Mouse (Mus musculus): ENCODE results near the gene Gstm2. TPM values are rescaled to one million over a fixed set of nuclear protein-coding genes. Genes with fewer than 3 reads are reported as not detected.
"Not testable (repeated sequence)": the region's sequence is repeated elsewhere in the genome, so short reads cannot be mapped to it uniquely, and the experiment has no call there.

The Gstm2 gene
- total and polyA plus RNA-seq, 2 experiments, result 79.1 to 222 TPM

DNA sequence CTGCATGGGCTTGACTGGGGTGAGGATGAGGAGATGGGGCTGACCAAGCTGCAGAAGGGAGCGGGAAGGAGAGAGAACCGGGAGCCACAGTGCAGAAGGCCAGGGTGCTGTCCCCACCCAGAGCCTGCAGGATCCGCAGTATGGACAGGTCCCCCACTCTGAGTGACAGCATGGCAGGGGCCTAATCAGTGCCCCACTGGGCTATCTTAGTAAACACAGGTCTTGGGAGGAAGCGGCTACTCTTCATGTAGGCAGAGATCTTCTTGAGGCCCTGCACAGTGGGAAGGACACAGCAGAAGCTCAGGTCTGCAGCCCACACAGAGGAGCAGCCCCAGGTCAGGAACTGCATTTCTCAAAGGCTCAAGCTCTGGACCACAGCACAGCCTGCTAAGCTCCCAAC is 22.2 kb downstream of the Gstm2 start:
- Histone ChIP-seq H3K79me2 (ENCODE audit: control insufficient read depth, insufficient read depth, low read length) (no peaks in the 10 kb centered on the region), H3K27ac (replicated peaks; ENCODE audit: insufficient read depth, low read depth, low read length) (no peak overlapping the region; the same call in 1 of the 2 replicates), H3K9ac (ENCODE audit: low read depth, low read length) (no peak overlapping the region), H3K4me1 (ENCODE audit: control insufficient read depth, insufficient read depth, low read length) (peaks cover 17% of the 10 kb centered on the region), H3K36me3 (ENCODE audit: control insufficient read depth, insufficient read depth, low read length) (no peaks in the 10 kb centered on the region), H3K4me3 (ENCODE audit: insufficient read depth, low read depth, low read length) (no peak overlapping the region), H3K27me3 (ENCODE audit: control insufficient read depth, insufficient read depth, low read length) (no peaks in the 10 kb centered on the region)
- 98% methylated on average over 4 of the region's 4 CpGs for WGBS
- no peak for DNase-seq (ENCODE audit: extremely low read depth, low read depth, low spot score)
- TF ChIP-seq POLR2A (IDR thresholded peaks at IDR 0.05; ENCODE audit: extremely low read depth, insufficient read depth, low read length) (no peak), CTCF (IDR thresholded peaks at IDR 0.05; ENCODE audit: low read depth, low read length) (no peak)

DNA sequence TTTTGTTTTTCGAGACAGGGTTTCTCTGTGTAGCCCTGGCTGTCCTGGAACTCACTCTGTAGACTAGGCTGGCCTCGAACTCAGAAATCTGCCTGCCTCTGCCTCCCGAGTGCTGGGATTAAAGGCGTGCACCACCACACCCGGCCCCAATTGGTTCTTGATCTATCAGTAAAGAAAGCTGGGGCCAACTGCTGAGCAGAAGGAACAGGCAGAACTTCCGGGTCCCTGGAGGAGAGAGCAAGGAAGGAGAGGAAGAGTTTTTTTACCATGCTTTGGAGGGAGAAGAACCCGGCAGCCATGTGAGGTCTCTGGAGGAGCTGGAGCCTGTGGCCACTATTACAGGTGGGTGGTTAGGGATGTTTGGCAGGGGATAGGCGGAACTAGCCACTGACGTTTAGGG is 31.0 kb downstream of the Gstm2 start:
- H3K9ac ChIP-seq (ENCODE audit: low read depth, low read length); H3K4me3 ChIP-seq (ENCODE audit: insufficient read depth, low read depth, low read length); H3K79me2 ChIP-seq (ENCODE audit: control insufficient read depth, insufficient read depth, low read length); DNase-seq (ENCODE audit: extremely low read depth, low read depth, low spot score); H3K36me3 ChIP-seq (ENCODE audit: control insufficient read depth, insufficient read depth, low read length); H3K27me3 ChIP-seq (ENCODE audit: control insufficient read depth, insufficient read depth, low read length); H3K27ac ChIP-seq (replicated peaks; ENCODE audit: insufficient read depth, low read depth, low read length); H3K4me1 ChIP-seq (ENCODE audit: control insufficient read depth, insufficient read depth, low read length): not testable (repeated sequence)
- 94% methylated on average over 9 of the region's 9 CpGs for WGBS

DNA sequence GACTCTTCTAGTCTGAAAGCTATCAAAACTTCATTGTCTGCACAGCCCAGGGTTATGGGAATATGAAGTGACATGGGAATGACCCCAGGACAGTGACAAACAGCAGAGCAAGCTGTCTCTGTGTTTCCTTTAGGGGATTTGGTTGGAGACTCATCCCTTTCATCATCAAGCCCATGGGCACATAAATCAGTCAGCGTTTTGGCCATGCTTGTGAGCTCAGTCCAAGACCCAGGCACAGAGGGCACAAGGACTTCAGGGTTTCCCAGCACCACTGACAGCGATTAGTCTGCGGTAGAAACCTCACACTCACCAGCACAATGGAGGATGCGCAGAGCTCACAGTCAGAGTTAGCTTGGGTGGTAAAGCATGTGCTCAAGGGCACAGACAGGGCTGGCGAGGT is 32.3 kb downstream of the Gstm2 start:
- Histone ChIP-seq H3K4me3 (ENCODE audit: insufficient read depth, low read depth, low read length) (no peak overlapping the region), H3K27ac (replicated peaks; ENCODE audit: insufficient read depth, low read depth, low read length) (no peak overlapping the region), H3K4me1 (ENCODE audit: control insufficient read depth, insufficient read depth, low read length) (peaks cover 13% of the 10 kb centered on the region), H3K9ac (ENCODE audit: low read depth, low read length) (no peak overlapping the region), H3K79me2 (ENCODE audit: control insufficient read depth, insufficient read depth, low read length) (no peaks in the 10 kb centered on the region), H3K36me3 (ENCODE audit: control insufficient read depth, insufficient read depth, low read length) (no peaks in the 10 kb centered on the region), H3K27me3 (ENCODE audit: control insufficient read depth, insufficient read depth, low read length) (no peaks in the 10 kb centered on the region)
- no peak for DNase-seq (ENCODE audit: extremely low read depth, low read depth, low spot score)
- WGBS, result 87% methylated on average over 5 of the region's 5 CpGs
- TF ChIP-seq POLR2A (IDR thresholded peaks at IDR 0.05; ENCODE audit: extremely low read depth, insufficient read depth, low read length), result no peak
- TF ChIP-seq CTCF (IDR thresholded peaks at IDR 0.05; ENCODE audit: low read depth, low read length), result no peak

DNA sequence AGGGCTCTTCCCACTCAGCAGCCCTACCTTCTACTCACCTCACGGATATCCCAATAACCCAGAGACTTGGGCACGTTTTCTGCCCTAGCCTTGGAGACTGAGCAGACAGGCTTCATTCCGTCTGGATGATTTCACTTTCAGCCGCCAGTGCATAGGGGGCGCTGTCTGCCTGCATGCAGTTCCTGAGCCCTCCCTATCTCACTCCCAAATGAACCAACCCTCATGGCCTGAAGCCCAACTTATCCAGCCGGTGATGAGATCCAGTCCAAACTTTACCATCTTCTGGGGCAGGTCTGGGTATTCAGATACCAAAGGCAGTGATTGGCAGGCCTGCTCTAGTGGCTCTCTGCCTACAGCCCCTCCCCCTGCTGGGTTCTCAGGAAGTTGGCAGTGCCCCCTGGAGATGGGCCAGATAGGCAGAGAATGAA is 32.9 kb downstream of the Gstm2 start:
- no peak overlapping the region for H3K9ac ChIP-seq (ENCODE audit: low read depth, low read length)
- no peaks in the 10 kb centered on the region for H3K27me3 ChIP-seq (ENCODE audit: control insufficient read depth, insufficient read depth, low read length)
- H3K4me3 ChIP-seq (ENCODE audit: insufficient read depth, low read depth, low read length), result no peak overlapping the region
- peak; percentile 94 for DNase-seq (ENCODE audit: extremely low read depth, low read depth, low spot score)
- TF ChIP-seq POLR2A (IDR thresholded peaks at IDR 0.05; ENCODE audit: extremely low read depth, insufficient read depth, low read length), result no peak
- TF ChIP-seq CTCF (IDR thresholded peaks at IDR 0.05; ENCODE audit: low read depth, low read length), result peak; percentile 99
- H3K27ac ChIP-seq (replicated peaks; ENCODE audit: insufficient read depth, low read depth, low read length), result no peak overlapping the region
- no peaks in the 10 kb centered on the region for H3K79me2 ChIP-seq (ENCODE audit: control insufficient read depth, insufficient read depth, low read length)
- 4% methylated on average over 6 of the region's 6 CpGs for WGBS
- peaks cover 13% of the 10 kb centered on the region for H3K4me1 ChIP-seq (ENCODE audit: control insufficient read depth, insufficient read depth, low read length)
- H3K36me3 ChIP-seq (ENCODE audit: control insufficient read depth, insufficient read depth, low read length), result no peaks in the 10 kb centered on the region

DNA sequence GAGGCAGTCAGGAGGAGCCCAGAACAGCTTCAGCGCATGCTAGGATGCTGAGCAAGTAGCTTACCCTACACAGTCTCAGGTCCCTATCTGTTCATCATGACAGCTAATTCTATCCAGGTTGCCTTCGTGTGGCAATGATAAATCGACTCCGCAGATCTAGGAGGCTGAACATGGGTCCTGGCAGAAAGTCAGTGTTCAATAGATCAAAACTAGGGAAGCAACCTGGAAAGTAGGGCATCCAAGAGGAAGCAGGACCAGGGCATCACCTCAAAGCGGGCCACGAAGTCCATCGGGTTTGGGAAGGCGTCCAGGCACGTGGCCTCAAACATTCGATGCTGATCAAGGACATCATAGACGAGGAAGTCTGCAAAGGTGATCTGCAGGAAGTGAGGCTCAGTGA is 35.7 kb downstream of the Gstm2 start:
- 25% methylated on average over 11 of the region's 11 CpGs for WGBS
- Histone ChIP-seq H3K27me3 (ENCODE audit: control insufficient read depth, insufficient read depth, low read length) (no peaks in the 10 kb centered on the region), H3K27ac (replicated peaks; ENCODE audit: insufficient read depth, low read depth, low read length) (no peak overlapping the region)

DNA sequence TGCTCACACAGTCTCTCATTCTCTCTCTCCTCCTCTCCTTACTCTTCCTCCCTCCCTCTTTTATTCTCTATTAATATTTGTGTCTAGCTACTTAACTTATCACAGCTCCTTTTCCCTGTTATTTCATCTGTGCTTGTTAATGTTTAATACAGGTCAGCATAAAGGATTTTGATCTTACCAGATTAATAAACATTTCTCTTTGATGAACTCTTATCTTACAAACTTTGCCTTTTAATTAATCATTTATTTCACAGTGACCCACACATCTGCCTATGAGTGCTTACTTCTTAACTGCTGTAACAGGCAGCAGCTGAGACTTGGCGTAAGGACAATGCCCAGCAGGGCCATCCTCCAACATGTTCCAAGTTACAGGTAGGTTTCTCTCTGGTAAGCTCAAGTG is 36.8 kb downstream of the Gstm2 start:
- H3K79me2 ChIP-seq (ENCODE audit: control insufficient read depth, insufficient read depth, low read length), result not testable (repeated sequence)
- 32% methylated on average over 1 of the region's 1 CpGs for WGBS

More for the DNA sequence above, 35.7 kb downstream of the Gstm2 start:
- Histone ChIP-seq H3K36me3 (ENCODE audit: control insufficient read depth, insufficient read depth, low read length) (no peaks in the 10 kb centered on the region), H3K9ac (ENCODE audit: low read depth, low read length) (no peak overlapping the region), H3K79me2 (ENCODE audit: control insufficient read depth, insufficient read depth, low read length) (no peaks in the 10 kb centered on the region), H3K4me3 (ENCODE audit: insufficient read depth, low read depth, low read length) (no peak overlapping the region), H3K4me1 (ENCODE audit: control insufficient read depth, insufficient read depth, low read length) (peaks cover 13% of the 10 kb centered on the region)
- peak; percentile 94 for DNase-seq (ENCODE audit: extremely low read depth, low read depth, low spot score)
- TF ChIP-seq POLR2A (IDR thresholded peaks at IDR 0.05; ENCODE audit: extremely low read depth, insufficient read depth, low read length) (no peak), CTCF (IDR thresholded peaks at IDR 0.05; ENCODE audit: low read depth, low read length) (no peak)

More for the DNA sequence above, 36.8 kb downstream of the Gstm2 start:
- not testable (repeated sequence) for H3K36me3 ChIP-seq (ENCODE audit: control insufficient read depth, insufficient read depth, low read length); H3K27me3 ChIP-seq (ENCODE audit: control insufficient read depth, insufficient read depth, low read length); H3K4me3 ChIP-seq (ENCODE audit: insufficient read depth, low read depth, low read length); H3K27ac ChIP-seq (replicated peaks; ENCODE audit: insufficient read depth, low read depth, low read length); H3K9ac ChIP-seq (ENCODE audit: low read depth, low read length)
- DNase-seq (ENCODE audit: extremely low read depth, low read depth, low spot score), result peak; percentile 91
- H3K4me1 ChIP-seq (ENCODE audit: control insufficient read depth, insufficient read depth, low read length), result peaks cover 13% of the 10 kb centered on the region
